Mouse (Mus musculus) thymus, postnatal 36 days (tissue): ENCODE measurements around the gene Scyl1.

ENCODE experiments used
- DNase-seq, 2 experiments: peaks; one replicate each; pipeline ENCODE4 v3.0.0; 2022; ENCODE audit warnings: mixed read lengths in 2 of 2

Gene Scyl1

GRCm38 (mm10) chr19:5787128-5787635 is 16.0 kb upstream of the Scyl1 start:
- DNase-seq = peak; percentile 82 to 87

DNA sequence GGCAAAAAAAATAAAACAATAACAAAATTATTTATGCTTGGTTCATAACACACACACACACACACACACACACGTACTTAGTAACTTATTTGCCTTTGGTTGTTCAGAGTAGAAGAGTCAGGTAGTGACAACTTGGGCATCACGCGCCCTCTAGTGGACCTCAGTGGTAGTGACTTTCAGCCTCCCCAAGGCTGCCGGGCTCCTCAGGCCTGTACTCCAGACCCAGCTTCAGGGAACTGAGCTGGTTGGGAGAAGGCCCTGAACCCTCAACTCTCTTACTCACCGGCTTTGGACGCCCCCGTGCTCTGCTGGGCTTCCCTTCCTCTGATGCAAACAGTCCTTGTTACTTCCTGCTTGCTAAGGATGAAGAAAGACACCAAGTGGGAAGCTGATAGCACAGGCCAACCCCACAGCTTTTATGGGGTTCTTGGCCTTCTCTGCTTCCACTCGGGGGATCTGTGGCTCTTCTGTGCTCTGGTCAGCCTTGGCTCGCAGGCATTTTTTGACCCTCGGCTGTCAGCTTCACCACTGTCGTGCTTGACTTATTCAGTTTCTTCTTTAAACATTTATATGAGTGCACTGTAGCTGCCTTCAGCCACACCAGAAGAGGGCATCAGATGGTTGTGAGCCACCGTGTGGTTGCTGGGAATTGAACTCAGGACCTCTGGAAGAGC is 15.4 kb upstream of the Scyl1 start:
- peak; percentile 83 to 89 for DNase-seq

GRCm38 (mm10) chr19:5784958-5785577 is 13.8 kb upstream of the Scyl1 start:
- DNase-seq = no peak

DNA sequence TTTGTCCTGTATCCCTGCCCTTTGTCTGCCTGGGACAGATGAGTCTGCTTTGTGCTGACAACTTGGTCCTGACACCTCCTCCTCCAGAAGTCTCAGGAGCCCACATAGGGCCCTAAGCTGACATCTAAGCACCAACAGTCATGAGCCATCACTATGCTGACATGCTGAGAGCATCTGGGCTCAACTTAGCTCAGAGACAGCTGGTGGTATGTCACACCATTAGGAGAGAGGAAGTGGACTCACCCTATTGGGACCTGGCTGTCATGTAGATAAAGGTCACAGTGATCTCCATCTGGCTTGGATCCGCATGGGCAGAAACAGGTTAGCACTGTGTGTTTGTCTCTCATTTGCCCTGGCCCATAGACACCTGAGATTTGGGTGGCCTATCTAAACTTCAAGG is 10.9 kb upstream of the Scyl1 start:
- DNase-seq = no peak

DNA sequence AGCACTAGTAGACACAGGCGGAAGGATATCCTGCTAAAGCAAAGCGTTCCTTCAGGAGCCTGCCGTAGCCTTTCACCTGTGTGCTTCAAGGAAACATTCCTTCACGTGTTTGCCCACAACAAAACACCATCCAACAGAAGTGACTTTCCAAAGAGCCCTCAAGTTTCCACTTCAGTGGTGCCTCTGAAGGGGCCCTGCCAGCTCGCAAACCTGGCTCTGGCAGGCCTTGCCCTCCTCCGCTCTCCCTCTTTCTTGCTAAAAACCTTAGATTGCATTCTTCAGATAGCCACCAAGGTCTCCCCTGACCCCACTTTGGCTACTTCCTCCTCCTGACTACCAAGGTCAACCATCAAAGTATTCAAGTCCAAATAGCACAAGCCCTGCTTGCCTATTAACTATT is 10.3 kb upstream of the Scyl1 start:
- no peak for DNase-seq

DNA sequence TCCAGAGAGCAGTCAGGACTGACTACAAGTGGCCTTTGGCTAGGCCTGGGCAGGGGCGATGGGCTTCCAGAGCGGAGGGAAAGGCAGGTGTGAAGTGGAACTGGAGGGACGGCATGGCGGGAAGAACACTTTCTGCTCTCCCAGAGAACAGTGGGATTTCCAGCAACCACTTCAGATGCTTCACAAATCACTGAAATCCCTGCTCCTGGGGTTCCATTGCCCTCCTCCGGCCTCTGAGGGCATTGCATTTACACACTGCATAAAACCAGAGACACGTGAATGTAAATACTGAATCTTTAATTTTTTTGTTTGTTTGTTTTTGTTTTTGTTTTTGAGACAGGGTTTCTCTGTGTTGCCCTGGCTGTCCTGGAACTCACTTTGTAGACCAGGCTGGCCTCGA is 9.0 kb upstream of the Scyl1 start:
- DNase-seq = no peak

DNA sequence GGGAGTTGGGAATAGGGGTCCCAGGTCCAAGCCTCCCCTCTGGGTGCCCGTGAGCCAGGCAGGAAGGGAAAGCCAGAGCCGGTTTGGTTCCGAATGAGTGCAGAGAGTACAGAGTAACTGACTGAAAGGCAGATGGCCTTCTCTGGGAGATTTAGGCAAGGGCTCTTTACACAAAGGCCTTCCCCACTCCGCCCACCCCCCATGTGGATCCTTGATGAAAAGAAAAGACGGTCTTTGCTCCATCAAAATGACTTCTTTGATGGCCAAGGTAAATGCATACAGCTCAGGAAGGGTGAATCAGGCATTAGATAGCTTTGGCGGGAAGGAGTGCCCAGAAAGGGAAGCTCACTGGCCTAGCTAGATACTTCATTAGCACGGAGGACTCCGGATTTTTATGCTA is 7.1 kb upstream of the Scyl1 start:
- DNase-seq = no peak

DNA sequence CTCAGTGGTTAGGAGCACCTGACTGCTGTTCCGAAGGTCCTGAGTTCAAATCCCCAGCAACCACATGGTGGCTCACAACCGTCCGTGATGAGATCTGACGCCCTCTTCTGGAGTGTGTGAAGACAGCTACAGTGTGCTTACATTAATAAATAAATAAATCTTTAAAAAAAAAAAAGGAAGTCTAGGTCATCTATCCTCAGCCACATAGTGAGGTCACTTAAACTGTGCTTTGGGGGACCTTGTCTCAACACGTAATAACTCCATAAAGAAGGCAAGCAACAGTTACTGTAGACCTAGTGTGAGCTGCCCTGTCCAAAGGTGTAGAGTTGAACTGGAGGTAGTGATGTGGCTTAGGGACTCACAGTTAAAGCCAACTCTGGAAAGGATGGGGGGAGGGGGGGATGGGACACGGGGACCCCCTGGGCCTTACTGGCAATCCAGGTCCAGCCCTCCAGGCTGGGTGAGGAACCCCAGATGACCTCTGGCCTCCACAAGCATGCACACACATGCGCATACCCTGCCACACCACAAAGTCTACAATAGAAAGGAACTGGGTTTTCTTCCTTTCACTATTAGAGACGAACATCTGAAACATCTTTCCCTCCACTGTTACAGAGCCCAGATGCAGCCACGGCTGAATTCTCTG is 6.3 kb upstream of the Scyl1 start:
- DNase-seq = peak in 1 of 2 experiments; percentile 1

DNA sequence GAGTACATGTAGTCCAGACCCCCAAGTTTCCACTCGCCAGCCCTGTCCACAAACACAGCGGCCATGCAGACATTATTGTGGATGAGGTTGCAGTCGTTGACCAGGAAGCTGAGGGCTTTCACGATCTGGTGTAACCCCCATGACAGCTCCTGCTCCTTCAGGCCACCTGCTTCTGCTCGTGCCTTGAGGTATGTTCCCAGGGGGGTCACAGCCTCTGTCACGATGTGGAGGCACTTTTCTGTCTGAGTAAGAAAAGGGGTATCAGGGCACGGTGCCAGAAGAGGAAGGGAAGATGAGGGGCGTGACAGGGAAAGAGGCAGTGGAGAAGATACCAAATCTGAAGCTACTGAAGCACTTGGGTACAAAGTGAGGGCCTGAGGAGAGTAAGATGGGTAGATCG is 908 bp downstream of the Scyl1 start:
- peak in 1 of 2 experiments; percentile 22 for DNase-seq

- DNase-seq = no peak
Observed at GRCm38 (mm10) chr19:5767271-5767670, 3.9 kb downstream of the Scyl1 start.

GRCm38 (mm10) chr19:5763163-5763562 is 8.1 kb downstream of the Scyl1 start:
- DNase-seq = no peak

DNA sequence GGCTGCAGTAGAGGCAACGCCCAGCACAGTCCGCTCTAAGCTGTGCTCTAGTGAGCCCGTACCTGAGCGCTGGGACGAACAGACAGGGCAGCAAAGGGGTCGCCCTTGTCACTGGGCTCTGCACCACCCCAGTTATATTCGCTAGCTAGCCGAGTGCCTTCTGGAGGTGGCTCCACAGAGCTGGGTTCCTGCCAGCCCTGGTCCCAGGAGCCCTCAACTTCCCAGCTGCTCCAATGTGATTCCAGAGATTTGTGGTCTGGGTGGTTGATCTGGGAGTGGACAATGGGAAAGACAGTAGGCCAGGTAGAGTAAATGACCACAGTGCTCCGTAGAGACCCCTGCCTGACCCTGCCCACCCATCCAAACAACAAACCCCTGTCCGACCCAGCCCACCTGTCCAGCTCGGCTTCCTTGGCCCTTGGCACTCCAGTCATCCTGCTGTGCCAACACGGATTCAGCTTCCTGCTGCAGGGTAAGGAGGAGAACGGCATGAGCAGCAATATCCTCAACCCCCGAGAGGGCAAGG is 12.3 kb downstream of the Scyl1 start:
- DNase-seq = no peak

GRCm38 (mm10) chr19:5756991-5757636 is 14.1 kb downstream of the Scyl1 start:
- no peak for DNase-seq

GRCm38 (mm10) chr19:5756321-5756985 is 14.8 kb downstream of the Scyl1 start:
- DNase-seq = no peak

DNA sequence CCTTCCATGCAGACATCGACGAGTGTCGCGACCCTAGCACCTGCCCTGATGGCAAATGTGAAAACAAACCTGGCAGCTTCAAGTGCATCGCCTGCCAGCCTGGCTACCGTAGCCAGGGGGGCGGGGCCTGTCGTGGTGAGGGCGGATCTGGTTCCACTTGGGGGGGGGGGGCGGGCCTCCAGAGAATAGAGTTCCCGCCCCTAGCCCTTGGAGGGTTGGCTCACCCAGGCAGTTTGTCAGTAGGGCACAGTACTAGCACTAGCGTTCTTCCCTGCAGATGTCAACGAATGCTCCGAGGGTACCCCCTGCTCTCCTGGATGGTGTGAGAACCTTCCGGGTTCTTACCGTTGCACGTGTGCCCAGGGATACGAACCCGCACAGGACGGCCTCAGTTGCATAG is 19.5 kb downstream of the Scyl1 start:
- peak in 1 of 2 experiments; percentile 37 for DNase-seq

GRCm38 (mm10) chr19:5750951-5751350 is 20.3 kb downstream of the Scyl1 start:
- no peak for DNase-seq

DNA sequence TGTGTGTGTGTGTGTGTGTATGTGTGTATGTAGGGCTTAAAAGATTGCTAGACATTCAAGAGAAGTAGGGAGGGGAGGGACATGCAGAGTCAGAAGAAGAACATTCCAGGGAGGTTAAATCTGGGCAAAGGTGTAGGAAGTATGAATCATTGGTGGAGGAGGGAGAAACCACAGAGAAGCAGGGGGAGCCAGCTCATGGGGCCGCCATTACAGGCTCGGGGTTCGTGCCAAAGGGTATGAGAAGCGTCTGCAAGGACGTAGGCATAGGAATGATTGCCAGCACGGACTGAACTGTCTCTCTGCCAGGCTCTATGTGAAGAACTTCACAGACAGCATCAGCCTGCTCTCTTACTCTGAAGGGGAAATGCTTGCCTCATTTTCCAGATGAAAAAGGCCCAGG is 21.7 kb downstream of the Scyl1 start:
- no peak for DNase-seq

GRCm38 (mm10) chr19:5746907-5747363 is 24.3 kb downstream of the Scyl1 start:
- DNase-seq = no peak

- DNase-seq = no peak
Observed at GRCm38 (mm10) chr19:5745756-5746710, 25.2 kb downstream of the Scyl1 start.

DNA sequence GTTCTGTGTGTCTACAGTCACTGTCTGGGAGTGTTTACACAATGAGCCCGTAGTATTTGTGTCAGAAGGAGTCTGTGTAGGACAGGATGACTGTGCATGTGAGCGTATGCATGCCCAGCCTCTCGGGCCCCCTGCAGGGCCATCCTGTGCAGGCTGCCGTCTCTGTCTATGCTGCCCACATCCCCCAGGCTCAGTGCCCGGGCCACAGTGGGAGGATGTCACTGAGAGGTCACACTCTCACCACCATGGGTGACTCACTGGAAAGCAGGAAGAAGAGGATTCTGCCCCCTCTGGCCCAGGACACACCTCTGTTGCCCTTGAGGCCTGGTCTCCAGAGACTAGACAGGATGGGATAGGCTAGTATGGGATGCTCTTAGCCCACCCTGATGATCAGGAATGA is 27.6 kb downstream of the Scyl1 start:
- DNase-seq = no peak

DNA sequence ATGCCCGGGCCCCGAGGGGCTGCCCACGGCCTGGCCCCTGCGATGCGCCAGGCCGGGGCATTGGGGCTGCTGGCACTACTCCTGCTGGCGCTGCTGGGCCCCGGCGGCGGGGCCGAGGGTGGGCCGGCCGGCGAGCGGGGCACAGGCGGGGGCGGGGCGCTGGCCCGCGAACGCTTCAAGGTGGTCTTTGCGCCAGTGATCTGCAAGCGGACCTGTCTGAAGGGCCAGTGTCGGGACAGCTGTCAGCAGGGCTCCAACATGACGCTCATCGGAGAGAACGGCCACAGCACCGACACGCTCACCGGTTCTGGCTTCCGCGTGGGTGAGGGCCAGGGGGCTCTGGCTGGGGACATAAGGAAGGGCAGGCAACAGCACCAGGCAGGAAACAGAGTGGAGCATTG is 29.0 kb downstream of the Scyl1 start:
- DNase-seq = no peak
